Mouse (Mus musculus): ENCODE results near the gene Klrc3. TPM values are rescaled to one million over a fixed set of nuclear protein-coding genes. Genes with fewer than 3 reads are reported as not detected.

Gene Klrc3
- total RNA-seq (2023), result 1 to 10 TPM; 1.3 to 2.2 TPM

GRCm38 (mm10) chr6:129643237-129643636 lies at the start of gene Klrc3:
Klrc3 (minus strand) TSS chr6:129643337.

GRCm38 (mm10) chr6:129678873-129679272 lies 35.7 kb upstream of the Klrc3 start, which contains the start of gene Klrc1:
Klrc1 (minus strand) TSS chr6:129678973.

GRCm38 (mm10) chr6:129660589-129660988 lies 17.5 kb upstream of the Klrc3 start, which contains the start of gene Klrc2:
Klrc2 (minus strand) TSS chr6:129660689.

GRCm38 (mm10) chr6:129623735-129624134 lies 19.4 kb downstream of the Klrc3 start, which contains the start of gene Klrk1:
Klrk1 (minus strand) TSS chr6:129623864.

GRCm38 (mm10) chr6:129591508-129591907 lies 51.6 kb downstream of the Klrc3 start, which contains the start of gene Klrd1:
Klrd1 (plus strand) TSS chr6:129591782.

Other genes starting within 250 kb of the Klrc3 start
- under 1 TPM in 1 of 2 experiments, not detected in 1; 0.12 TPM for gene Clec1b, start 246.0 kb downstream of the Klrc3 start, total RNA-seq (2023)
- gene Clec9a, start 234.5 kb downstream of the Klrc3 start, total RNA-seq (2023), result 1 to 10 TPM; 1.3 to 4.2 TPM
- not detected for gene Clec1a, start 191.3 kb downstream of the Klrc3 start, total RNA-seq (2023)
- gene Olr1, start 136.2 kb downstream of the Klrc3 start, total RNA-seq (2023), result not detected
- not detected for gene Tmem52b, start 130.8 kb downstream of the Klrc3 start, total RNA-seq (2023)
- 10 to 100 TPM; 11.3 to 13.9 TPM for gene Gabarapl1, start 110.2 kb downstream of the Klrc3 start, total RNA-seq (2023)
- 10 to 100 TPM in 1 of 2 experiments, 1 to 10 TPM in 1; 6.9 to 11.7 TPM for gene Klre1, start 65.4 kb downstream of the Klrc3 start, total RNA-seq (2023)
- 100 to 1,000 TPM; 149 to 163 TPM for gene Klrd1, start 51.6 kb downstream of the Klrc3 start, total RNA-seq (2023)
- 10 to 100 TPM; 10.7 to 20.5 TPM for gene Klrk1, start 19.5 kb downstream of the Klrc3 start, total RNA-seq (2023)
- gene Klrc2, start 17.4 kb upstream of the Klrc3 start, total RNA-seq (2023), result 1 to 10 TPM; 3.3 to 5.8 TPM
- 10 to 100 TPM in 1 of 2 experiments, 1 to 10 TPM in 1; 9.2 to 13.7 TPM for gene Klrc1, start 35.6 kb upstream of the Klrc3 start, total RNA-seq (2023)
- 1 to 10 TPM in 1 of 2 experiments, under 1 TPM in 1; 0.71 to 3.6 TPM for gene Klri1, start 73.8 kb upstream of the Klrc3 start, total RNA-seq (2023)
- gene Klri2, start 97.1 kb upstream of the Klrc3 start, total RNA-seq (2023), result 1 to 10 TPM in 1 of 2 experiments, under 1 TPM in 1; 0.59 to 1.5 TPM
- gene Gm156, start 140.9 kb upstream of the Klrc3 start, total RNA-seq (2023), result not detected
- gene Gm17631, start 219.3 kb upstream of the Klrc3 start, total RNA-seq (2023), result not detected
- gene Klra17, start 233.3 kb upstream of the Klrc3 start, total RNA-seq (2023), result 1 to 10 TPM in 1 of 2 experiments, under 1 TPM in 1; 0.83 to 1.3 TPM

All from T-cell, adult 66 days (primary cell).